Mouse (Mus musculus) limb, embryonic 11.5 days (tissue): ENCODE measurements around the gene Slc43a1. TPM values are rescaled to one million over a fixed set of nuclear protein-coding genes. Genes with fewer than 3 reads are reported as not detected.

Source experiments
- ATAC-seq: fragments of 200-750 bp; cut with Nextera tagmentation; 2 replicates; pipeline ENCODE4 v1.8.0; 2017; ENCODE audit warnings: low read depth; ENCODE audit not compliant: insufficient number of reproducible peaks, low FRiP score, low TSS enrichment
- DNase-seq: peaks from one replicate; pipeline ENCODE4 v3.0.0-alpha.2; 2015; ENCODE audit warnings: low spot score
- H3K27ac ChIP-seq: fragments of 300-500 bp; sonication (generic); replicated peaks from 2 replicates; pipeline ENCODE4 v1.5.1; 2014; ENCODE audit warnings: low read depth, mild to moderate bottlenecking, low read length
- H3K27me3 ChIP-seq: fragments of 300-500 bp; sonication (generic); 2 replicates; pipeline ENCODE4 v1.6.1; 2014; ENCODE audit warnings: mild to moderate bottlenecking, low read length, mixed read lengths; ENCODE audit not compliant: control insufficient read depth, insufficient read depth
- H3K36me3 ChIP-seq: fragments of 300-500 bp; sonication (generic); 2 replicates; pipeline ENCODE4 v1.6.1; 2014; ENCODE audit warnings: mild to moderate bottlenecking, low read length, moderate library complexity, mixed read lengths; ENCODE audit not compliant: control insufficient read depth, insufficient read depth
- H3K4me1 ChIP-seq: fragments of 300-500 bp; sonication (generic); 2 replicates; pipeline ENCODE4 v1.6.1; 2014; ENCODE audit warnings: low read length, mixed read lengths; ENCODE audit not compliant: control insufficient read depth, insufficient read depth
- H3K4me2 ChIP-seq: fragments of 300-500 bp; sonication (generic); 2 replicates; pipeline ENCODE4 v1.6.1; 2014; ENCODE audit warnings: low read depth, mild to moderate bottlenecking, moderate library complexity; ENCODE audit not compliant: severe bottlenecking
- H3K4me3 ChIP-seq: fragments of 300-500 bp; sonication (generic); 2 replicates; pipeline ENCODE4 v1.5.1; 2014; ENCODE audit warnings: low read depth, low read length
- H3K9ac ChIP-seq: fragments of 300-500 bp; sonication (generic); 2 replicates; pipeline ENCODE4 v1.6.1; 2014; ENCODE audit warnings: mild to moderate bottlenecking, low read length
- H3K9me3 ChIP-seq: fragments of 300-500 bp; sonication (generic); 2 replicates; pipeline ENCODE4 v1.6.1; 2016; ENCODE audit warnings: low read length; ENCODE audit not compliant: control insufficient read depth
- WGBS: fragments of 180-500 bp; shearing (Covaris S2); extraction: QIAGEN DNeasy Blood & Tissue Kit; methylation state at CpG from one replicate; pipeline ENCODE4 v1.1.7; 2014; 5-methylcytosine and 5-hydroxymethylcytosine counted together
- polyA plus RNA-seq: library from polyadenylated mRNA; unstranded; fragments of >200 nt; fragmentation: Nextera tagmentation; extraction: Ambion mirVana; gene quantifications from 2 replicates; pipeline ENCODE4 v1.2.1, GENCODE M21; 2014

The Slc43a1 gene
- polyA plus RNA-seq, 1 experiment from 2014 or later = 37.8 TPM

DNA sequence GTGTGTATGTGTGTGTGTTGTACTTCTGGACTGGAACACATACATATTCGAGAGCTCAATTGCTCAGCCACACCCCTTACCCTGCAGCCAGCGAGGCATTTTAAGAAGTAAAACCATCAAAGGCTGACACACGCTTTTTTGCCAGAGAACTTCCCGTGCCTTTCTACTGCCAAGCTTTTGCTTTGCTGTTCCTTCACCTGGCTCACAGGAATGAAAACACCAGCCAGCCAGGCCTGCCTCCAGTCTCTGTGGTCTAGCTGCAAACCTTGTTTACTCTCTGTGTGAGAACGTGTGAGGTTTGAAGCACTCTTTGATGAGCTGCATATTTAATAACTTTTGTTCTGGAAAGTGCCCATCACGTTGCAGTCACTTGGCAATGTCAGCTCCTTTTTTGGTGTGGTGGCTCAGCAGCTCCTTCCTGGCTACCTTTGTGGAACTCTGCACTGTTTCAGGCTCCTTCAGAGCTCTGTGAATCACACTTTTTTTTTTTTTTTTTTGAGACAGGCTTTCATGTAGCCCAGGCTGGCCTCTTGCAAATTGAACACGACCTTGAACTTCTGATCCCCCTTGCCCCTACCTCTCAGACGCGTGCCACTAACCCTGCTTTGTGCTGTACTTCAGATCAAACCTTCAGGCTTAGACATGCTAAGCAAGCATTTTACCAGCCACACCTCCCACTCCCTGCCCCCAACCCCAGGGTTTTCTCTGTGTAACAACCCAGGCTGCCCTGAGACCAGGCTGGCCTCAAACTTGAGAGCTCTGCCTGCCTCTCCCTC is 645 bp upstream of the Slc43a1 start:
- H3K27me3 ChIP-seq = no peaks in the 10 kb centered on the region
- no peak overlapping the region for H3K4me2 ChIP-seq
- DNase-seq (no peak), ATAC-seq (no peak)
- no peak overlapping the region for H3K9ac ChIP-seq
- no peak overlapping the region for H3K27ac ChIP-seq
- H3K36me3 ChIP-seq = no peaks in the 10 kb centered on the region; the same call in 1 of the 2 replicates
- no peak overlapping the region for H3K4me3 ChIP-seq
- peaks cover 9% of the 10 kb centered on the region for H3K4me1 ChIP-seq
- WGBS = 25% methylated on average over 9 of the region's 9 CpGs
- H3K9me3 ChIP-seq = no peaks in the 10 kb centered on the region

DNA sequence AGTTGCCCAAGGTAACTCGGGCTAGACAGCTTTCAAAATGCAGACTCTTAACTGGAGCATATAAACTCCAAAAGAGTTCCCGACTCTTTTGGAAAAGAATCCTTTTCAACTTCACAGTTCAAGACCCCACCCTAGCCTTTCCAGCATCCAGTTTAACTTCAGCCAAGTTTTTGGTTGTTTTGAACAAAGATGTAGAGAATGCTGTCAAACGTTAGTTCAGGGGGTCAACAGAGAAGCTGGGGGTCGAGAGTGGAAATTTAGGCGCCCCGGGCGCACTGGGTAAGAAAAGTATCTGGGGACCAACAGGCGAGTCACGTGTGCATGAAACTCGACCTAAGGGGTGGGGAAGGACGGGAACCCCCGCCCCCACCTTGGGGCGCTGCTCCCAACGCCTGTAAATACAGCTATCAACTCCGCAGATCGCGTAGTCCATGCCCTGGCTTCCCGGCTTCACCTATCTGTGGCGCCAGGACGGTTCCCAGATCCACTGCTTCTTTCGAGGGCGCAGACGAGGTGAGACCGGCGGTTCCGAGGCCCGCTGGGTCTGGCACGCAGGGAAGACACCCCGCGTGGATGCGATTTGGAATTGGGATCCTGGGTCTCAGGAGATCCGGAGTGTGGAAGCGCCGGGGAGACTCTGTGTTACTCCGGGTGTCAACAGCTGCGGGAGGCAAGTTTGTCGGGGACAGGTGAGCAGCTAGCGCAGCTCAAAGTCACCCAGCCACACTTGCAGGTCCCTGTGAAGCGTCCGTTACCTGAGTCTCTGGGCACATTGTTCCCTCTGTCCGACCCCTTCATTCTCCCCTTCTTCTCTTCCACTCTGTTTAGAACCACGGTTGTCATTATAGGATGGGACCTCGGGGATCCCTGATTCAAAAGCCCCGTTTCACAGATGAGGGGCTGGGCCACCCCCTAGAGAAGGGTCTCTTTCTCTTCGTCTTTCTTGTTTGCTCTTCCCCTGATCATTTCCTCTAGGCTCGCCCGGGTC is 637 bp downstream of the Slc43a1 start:
- under 1% methylated on average over 47 of the region's 47 CpGs for WGBS
- Histone ChIP-seq H3K4me3 (peak overlapping the region; percentile 67), H3K9ac (peak overlapping the region; percentile 88), H3K4me2 (peak overlapping the region; percentile 91), H3K9me3 (no peaks in the 10 kb centered on the region), H3K36me3 (no peaks in the 10 kb centered on the region; the same call in 1 of the 2 replicates), H3K27me3 (no peaks in the 10 kb centered on the region), H3K27ac (peak overlapping the region; percentile 90), H3K4me1 (peaks cover 9% of the 10 kb centered on the region)
- ATAC-seq (peak; percentile 70), DNase-seq (peak; percentile 68)

DNA sequence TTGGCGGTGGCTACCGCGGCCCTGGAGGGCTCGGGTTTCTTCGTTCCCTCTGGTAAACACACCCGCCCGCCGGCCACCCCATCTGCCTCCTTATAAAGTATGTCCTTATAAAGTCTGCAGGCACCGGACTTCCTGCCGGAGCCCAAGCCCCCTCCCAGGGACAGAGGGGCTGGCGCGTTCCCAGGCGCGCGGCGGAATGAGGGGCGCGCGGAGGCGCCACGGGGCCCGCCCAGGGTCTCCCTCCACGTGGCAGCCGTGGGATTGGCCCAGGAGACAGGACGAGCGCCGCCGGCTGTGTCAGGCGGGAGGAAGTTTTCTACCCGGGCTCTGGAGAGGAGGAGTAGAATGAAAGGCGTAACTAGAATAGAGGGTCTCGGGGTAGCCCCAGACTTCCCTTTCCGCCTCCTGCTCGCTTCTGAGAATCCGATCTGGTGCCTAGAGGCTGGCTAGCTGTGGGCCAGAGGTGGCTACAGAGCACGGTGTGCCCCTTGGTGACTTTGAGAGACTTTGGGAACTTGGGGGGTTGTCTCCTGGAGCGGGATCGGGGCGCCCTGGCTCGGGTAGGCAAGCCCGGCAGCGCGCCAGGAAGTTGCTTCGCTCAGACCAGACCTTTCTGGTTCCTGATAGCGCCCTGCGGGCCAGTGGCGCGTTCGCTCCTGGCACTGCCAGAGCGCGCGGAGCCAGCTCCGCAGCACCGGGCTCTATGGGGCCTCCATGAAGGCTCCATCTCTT is 1.5 kb downstream of the Slc43a1 start:
- peak overlapping the region; percentile 88 for H3K9ac ChIP-seq
- H3K27me3 ChIP-seq = no peaks in the 10 kb centered on the region
- ATAC-seq (peak; percentile 88), DNase-seq (peak; percentile 90)
- H3K27ac ChIP-seq = peak overlapping the region; percentile 90
- H3K4me3 ChIP-seq = peak overlapping the region; percentile 67
- H3K4me1 ChIP-seq = peaks cover 9% of the 10 kb centered on the region
- H3K36me3 ChIP-seq = no peaks in the 10 kb centered on the region; the same call in 1 of the 2 replicates
- H3K9me3 ChIP-seq = no peaks in the 10 kb centered on the region
- peak overlapping the region; percentile 91 for H3K4me2 ChIP-seq
- under 1% methylated on average over 54 of the region's 54 CpGs for WGBS

DNA sequence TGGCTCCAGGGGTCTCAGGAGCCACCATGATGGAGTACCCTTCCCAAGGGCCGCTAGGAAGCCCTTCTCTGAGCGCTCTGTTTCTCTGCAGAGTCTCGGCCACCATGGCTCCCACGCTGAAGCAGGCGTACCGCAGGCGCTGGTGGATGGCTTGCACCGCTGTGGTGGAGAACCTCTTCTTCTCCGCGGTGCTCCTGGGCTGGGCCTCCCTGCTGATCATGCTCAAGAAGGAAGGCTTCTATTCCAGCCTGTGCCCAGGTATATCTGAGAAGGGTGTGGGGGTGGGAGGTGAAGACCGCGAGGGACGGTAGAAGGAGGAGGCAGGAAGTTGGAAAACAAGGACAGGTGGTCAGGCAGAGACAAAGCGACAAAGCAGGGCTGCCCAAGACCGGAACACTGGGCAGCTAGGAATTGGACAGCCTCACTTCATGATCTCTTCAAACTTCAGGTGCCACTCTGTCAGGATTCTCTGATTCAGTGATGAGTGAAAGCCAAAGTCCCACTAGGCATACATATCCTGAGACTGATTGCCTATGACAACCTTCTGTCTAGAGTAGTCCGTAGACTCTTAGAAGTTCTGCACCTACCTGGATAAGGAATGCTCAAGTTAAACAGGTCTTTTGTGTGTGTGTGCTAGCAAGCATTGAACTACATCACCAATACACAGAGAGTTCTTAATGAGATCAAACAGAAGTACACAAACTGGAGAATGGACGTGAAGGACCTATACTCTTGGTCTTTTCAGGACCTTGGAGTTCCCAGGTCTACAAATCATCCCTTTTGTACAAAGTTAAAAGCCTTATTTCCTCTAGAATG is 2.3 kb downstream of the Slc43a1 start:
- H3K27me3 ChIP-seq = no peaks in the 10 kb centered on the region
- H3K36me3 ChIP-seq = no peaks in the 10 kb centered on the region; the same call in 1 of the 2 replicates
- peak overlapping the region; percentile 67 for H3K4me3 ChIP-seq
- H3K9ac ChIP-seq = peak overlapping the region; percentile 88
- 7% methylated on average over 17 of the region's 17 CpGs for WGBS
- peak overlapping the region; percentile 91 for H3K4me2 ChIP-seq
- DNase-seq = no peak
- ATAC-seq = 0 out of 2 replicates have a peak, but pooled peaks have one; percentile 3
- H3K4me1 ChIP-seq = peaks cover 9% of the 10 kb centered on the region
- H3K9me3 ChIP-seq = no peaks in the 10 kb centered on the region
- peak overlapping the region; percentile 90 for H3K27ac ChIP-seq

DNA sequence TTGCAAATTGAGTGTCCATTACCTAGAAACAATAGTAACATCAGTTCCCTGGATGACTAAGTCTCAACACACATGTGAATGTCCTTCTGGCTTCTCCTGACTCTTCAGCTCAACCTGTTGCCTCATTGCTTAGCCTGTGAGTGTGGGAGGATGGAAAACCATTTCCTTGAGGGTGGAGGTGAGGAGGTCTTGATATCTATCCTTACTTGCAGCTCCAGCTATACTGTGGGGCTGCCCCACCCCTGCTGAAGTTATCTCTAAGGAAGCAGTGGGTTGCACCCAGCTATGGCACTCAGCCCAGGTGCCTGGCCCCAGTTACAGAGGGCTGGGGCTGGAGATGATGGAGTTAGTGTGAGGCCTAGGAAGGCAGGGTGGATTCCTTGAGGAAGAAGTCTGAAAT is 3.3 kb downstream of the Slc43a1 start:
- H3K9ac ChIP-seq = peak overlapping the region; percentile 14; the same call in 1 of the 2 replicates
- H3K4me1 ChIP-seq = peaks cover 9% of the 10 kb centered on the region
- peak overlapping the region; percentile 91; the same call in 1 of the 2 replicates for H3K4me2 ChIP-seq
- H3K27ac ChIP-seq = no peak overlapping the region
- peaks cover 2% of the 10 kb centered on the region for H3K36me3 ChIP-seq
- ATAC-seq (no peak), DNase-seq (no peak)
- H3K4me3 ChIP-seq = no peak overlapping the region
- H3K9me3 ChIP-seq = no peaks in the 10 kb centered on the region
- H3K27me3 ChIP-seq = no peaks in the 10 kb centered on the region

DNA sequence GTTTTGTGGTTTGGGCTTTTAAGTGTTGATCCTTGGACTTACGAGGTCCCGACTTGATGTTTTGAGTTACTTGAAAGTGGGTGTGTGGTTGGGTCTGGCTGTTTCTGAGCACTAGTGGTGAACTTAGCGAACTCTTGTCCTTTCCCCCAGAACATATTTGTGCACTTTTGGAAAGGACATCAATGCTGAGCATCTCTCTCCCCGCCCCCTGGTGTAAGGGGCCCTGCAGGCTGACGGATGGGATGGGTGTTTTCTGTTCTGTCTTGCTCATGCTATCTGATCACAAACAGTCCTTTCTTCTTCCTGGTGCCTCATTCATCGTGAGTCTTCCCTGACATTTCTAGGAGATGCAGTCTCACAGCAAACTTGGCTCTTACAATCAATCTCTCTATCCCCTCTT is 5.0 kb downstream of the Slc43a1 start:
- Histone ChIP-seq H3K27me3 (no peaks in the 10 kb centered on the region), H3K27ac (no peak overlapping the region), H3K36me3 (peaks cover 5% of the 10 kb centered on the region), H3K4me2 (no peak overlapping the region), H3K9me3 (no peaks in the 10 kb centered on the region), H3K4me3 (no peak overlapping the region), H3K9ac (no peak overlapping the region), H3K4me1 (peaks cover 9% of the 10 kb centered on the region)
- DNase-seq (no peak), ATAC-seq (no peak)
- 84% methylated on average over 6 of the region's 6 CpGs for WGBS

DNA sequence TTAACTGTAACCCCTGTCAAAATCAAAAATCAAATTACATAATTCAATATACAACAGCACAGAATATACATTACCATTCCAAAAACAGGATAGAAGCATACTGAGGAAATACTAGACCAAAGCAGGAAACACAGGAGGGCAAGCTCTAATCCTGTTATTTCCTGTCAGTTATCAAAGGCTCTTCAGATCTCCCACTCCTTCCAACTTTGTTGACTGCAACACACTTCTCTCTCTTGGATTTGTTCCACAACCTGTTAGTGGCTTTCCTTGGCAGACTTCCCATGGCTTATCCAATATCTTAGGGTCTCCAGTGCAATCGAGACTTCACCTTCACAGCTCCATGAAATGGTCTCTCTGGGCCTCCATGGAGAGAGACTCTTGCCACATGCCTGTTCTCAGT is 6.6 kb downstream of the Slc43a1 start:
- H3K27me3 ChIP-seq = no peaks in the 10 kb centered on the region
- 82% methylated on average over 1 of the region's 1 CpGs for WGBS
- H3K4me2 ChIP-seq = no peak overlapping the region
- DNase-seq (no peak), ATAC-seq (no peak)
- no peaks in the 10 kb centered on the region for H3K9me3 ChIP-seq
- H3K4me1 ChIP-seq = peaks cover 9% of the 10 kb centered on the region
- peaks cover 8% of the 10 kb centered on the region for H3K36me3 ChIP-seq
- H3K4me3 ChIP-seq = no peak overlapping the region
- no peak overlapping the region for H3K27ac ChIP-seq
- H3K9ac ChIP-seq = no peak overlapping the region
